Mouse (Mus musculus) liver, embryonic 13.5 days (tissue): ENCODE results near the gene Gm3646. TPM values are rescaled to one million over a fixed set of nuclear protein-coding genes. Genes with fewer than 3 reads are reported as not detected.
A peak's percentile ranks its signal among the peaks of the same experiment; 100 is the strongest.

Source experiments
- ATAC-seq: fragments of 200-750 bp; cut with Nextera tagmentation; 2 replicates; pipeline ENCODE4 v1.8.0; 2017; ENCODE audit warnings: low read depth, mild to moderate bottlenecking, moderate number of reproducible peaks, moderate library complexity
- DNase-seq: peaks from one replicate; pipeline ENCODE4 v3.0.0; 2022
- H3K27ac ChIP-seq: fragments of 300-500 bp; sonication (generic); 2 replicates; pipeline ENCODE4 v1.5.1; 2015; ENCODE audit warnings: moderate library complexity, mild to moderate bottlenecking, inconsistent platforms
- H3K27me3 ChIP-seq: fragments of 300-500 bp; sonication (generic); 2 replicates; pipeline ENCODE4 v1.6.1; 2015; ENCODE audit warnings: mild to moderate bottlenecking, inconsistent platforms
- H3K36me3 ChIP-seq: fragments of 300-500 bp; sonication (generic); 2 replicates; pipeline ENCODE4 v1.6.1; 2015; ENCODE audit warnings: mild to moderate bottlenecking, inconsistent platforms
- H3K4me1 ChIP-seq: fragments of 300-500 bp; sonication (generic); replicated peaks from 2 replicates; pipeline ENCODE4 v1.6.1; 2015; ENCODE audit warnings: inconsistent platforms
- H3K4me2 ChIP-seq: fragments of 300-500 bp; sonication (generic); 2 replicates; pipeline ENCODE4 v1.6.1; 2015; ENCODE audit warnings: inconsistent platforms, mild to moderate bottlenecking, moderate library complexity
- H3K4me3 ChIP-seq: fragments of 300-500 bp; sonication (generic); replicated peaks from 2 replicates; pipeline ENCODE4 v1.5.1; 2015; ENCODE audit warnings: mild to moderate bottlenecking, inconsistent platforms
- H3K9ac ChIP-seq: fragments of 300-500 bp; sonication (generic); 2 replicates; pipeline ENCODE4 v1.6.1; 2015; ENCODE audit warnings: mild to moderate bottlenecking, inconsistent platforms
- H3K9me3 ChIP-seq: fragments of 300-500 bp; sonication (generic); replicated peaks from 2 replicates; pipeline ENCODE4 v1.6.1; 2016; ENCODE audit warnings: inconsistent platforms
- WGBS: fragments of 180-500 bp; shearing (Covaris S2); methylation state at CpG from one replicate; pipeline ENCODE4 v1.1.7; 2015; ENCODE audit not compliant: insufficient replicate concordance; 5-methylcytosine and 5-hydroxymethylcytosine counted together
- polyA plus RNA-seq: library from polyadenylated mRNA; unstranded; fragments of >200 nt; fragmentation: Nextera tagmentation; extraction: Ambion mirVana; gene quantifications from 2 replicates; pipeline ENCODE4 v1.2.1, GENCODE M21; 2015

The Gm3646 gene
- not detected in 2 replicates for polyA plus RNA-seq

GRCm38 (mm10) chr1:39805243-39805979 is at the start of gene Gm3646:
Gene Gm3646, minus strand, starts transcription at chr1:39805332.
- Histone ChIP-seq H3K27ac (no peak within 1 kb of the TSS), H3K4me2 (no peak within 1 kb of the TSS), H3K4me1 (no peaks in the 10 kb centered on the region), H3K36me3 (no peaks in the 10 kb centered on the region), H3K27me3 (no peaks in the 10 kb centered on the region), H3K9ac (no peak within 1 kb of the TSS), H3K4me3 (no peak within 1 kb of the TSS), H3K9me3 (no peaks in the 10 kb centered on the region)
- no peak for ATAC-seq
- no peak for DNase-seq
- WGBS = 71% methylated on average over 4 of the region's 4 CpGs

DNA sequence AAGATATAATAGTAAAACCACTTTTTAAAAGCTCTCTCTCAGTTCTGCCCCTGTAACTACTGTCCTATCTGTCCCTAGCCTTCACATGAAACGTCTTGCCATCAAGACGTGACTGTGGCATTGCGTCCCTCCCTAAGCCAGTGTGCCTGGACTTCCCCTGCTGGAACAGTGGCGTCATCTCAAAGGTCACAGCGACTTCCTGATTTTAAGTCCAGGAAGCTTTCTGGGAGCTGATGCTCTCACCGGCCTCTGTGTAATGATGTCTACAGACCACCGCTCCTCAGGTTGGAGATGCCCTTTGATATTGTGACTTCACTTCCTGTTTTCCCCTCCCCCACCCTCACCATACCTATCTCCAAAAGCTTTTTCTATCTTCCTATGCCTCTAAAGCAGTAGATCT is 41.9 kb upstream of the Gm3646 start:
- no peak overlapping the region for H3K9ac ChIP-seq
- no peak overlapping the region for H3K4me2 ChIP-seq
- peaks cover 22% of the 10 kb centered on the region for H3K4me1 ChIP-seq
- no peak for DNase-seq
- H3K9me3 ChIP-seq = no peaks in the 10 kb centered on the region
- no peak overlapping the region for H3K27ac ChIP-seq
- ATAC-seq = no peak
- no peaks in the 10 kb centered on the region for H3K27me3 ChIP-seq
- H3K36me3 ChIP-seq = no peaks in the 10 kb centered on the region
- 19% methylated on average over 7 of the region's 7 CpGs for WGBS
- H3K4me3 ChIP-seq = no peak overlapping the region

GRCm38 (mm10) chr1:39846031-39846550 is 41.0 kb upstream of the Gm3646 start:
- no peak overlapping the region for H3K27ac ChIP-seq
- ATAC-seq (no peak), DNase-seq (no peak)
- no peaks in the 10 kb centered on the region for H3K27me3 ChIP-seq
- H3K9ac ChIP-seq = no peak overlapping the region
- no peaks in the 10 kb centered on the region for H3K9me3 ChIP-seq
- H3K4me1 ChIP-seq = peaks cover 31% of the 10 kb centered on the region
- H3K36me3 ChIP-seq = no peaks in the 10 kb centered on the region
- WGBS = 57% methylated on average over 4 of the region's 4 CpGs
- H3K4me2 ChIP-seq = no peak overlapping the region
- no peak overlapping the region for H3K4me3 ChIP-seq

DNA sequence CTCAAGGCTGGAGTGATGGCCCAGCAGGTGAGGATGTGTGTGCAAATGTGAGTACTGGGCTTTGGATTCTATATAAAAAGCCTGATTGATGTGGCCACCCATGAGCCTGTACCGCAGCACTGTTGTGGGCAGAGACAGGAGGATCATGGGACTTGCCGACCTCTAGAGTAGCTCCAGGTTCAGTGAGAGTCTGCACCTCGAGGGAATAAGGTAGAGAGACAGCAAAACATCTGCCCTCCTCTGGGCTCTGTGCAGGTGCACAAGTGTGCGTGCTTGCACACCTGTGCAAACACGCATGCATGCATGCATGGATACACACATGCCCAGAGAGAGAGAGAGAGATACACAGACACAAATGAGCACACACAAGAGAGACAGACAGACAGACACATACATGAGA is 38.2 kb upstream of the Gm3646 start:
- H3K4me2 ChIP-seq = no peak overlapping the region
- DNase-seq (no peak), ATAC-seq (no peak)
- H3K27me3 ChIP-seq = no peaks in the 10 kb centered on the region
- WGBS = 68% methylated on average over 5 of the region's 5 CpGs
- H3K4me3 ChIP-seq = no peak overlapping the region
- H3K9me3 ChIP-seq = no peaks in the 10 kb centered on the region
- H3K36me3 ChIP-seq = no peaks in the 10 kb centered on the region
- H3K9ac ChIP-seq = no peak overlapping the region
- H3K4me1 ChIP-seq = peaks cover 56% of the 10 kb centered on the region
- no peak overlapping the region for H3K27ac ChIP-seq

DNA sequence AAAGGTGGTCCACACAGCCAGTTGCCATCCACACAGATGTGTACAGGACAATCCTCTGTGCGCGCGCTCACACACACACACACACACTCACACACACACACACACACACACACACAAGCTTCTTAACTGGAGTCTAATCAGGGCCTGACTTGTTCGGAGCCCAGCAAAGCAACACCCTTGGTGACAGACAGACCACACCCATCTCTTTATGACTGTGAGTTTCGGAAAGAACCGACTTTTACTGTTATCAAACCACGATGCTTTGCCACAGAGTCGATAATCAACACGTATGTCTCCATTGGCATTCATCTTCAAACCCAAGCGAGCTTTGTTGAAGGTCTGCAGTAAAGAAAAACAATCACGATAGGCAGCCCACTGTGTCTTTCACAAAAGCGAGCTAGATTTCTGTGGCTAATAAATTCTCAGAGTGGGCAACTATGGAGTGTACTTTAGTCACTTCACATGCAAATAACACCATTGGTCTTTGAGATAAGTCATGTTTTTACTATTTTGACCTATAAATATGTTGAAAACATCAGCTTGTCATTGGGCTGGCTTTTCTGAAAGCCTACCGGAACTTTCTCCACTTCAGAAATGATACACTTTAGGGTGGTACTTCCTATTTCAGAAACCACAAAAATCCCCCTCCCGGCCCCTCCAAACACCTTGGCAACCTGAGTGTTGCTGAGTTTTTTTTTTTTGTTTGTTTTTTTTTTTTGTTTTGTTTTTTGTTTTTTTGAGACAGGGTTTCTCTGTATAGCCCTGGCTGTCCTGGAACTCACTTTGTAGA is 37.3 kb upstream of the Gm3646 start:
- no peak overlapping the region for H3K27ac ChIP-seq
- H3K9ac ChIP-seq = no peak overlapping the region
- 26% methylated on average over 14 of the region's 14 CpGs for WGBS
- no peaks in the 10 kb centered on the region for H3K27me3 ChIP-seq
- peak overlapping the region; percentile 25; the same call in 1 of the 2 replicates for H3K4me2 ChIP-seq
- DNase-seq (no peak), ATAC-seq (peak; percentile 76)
- no peak overlapping the region for H3K4me3 ChIP-seq
- no peaks in the 10 kb centered on the region for H3K9me3 ChIP-seq
- peaks cover 56% of the 10 kb centered on the region for H3K4me1 ChIP-seq
- no peaks in the 10 kb centered on the region for H3K36me3 ChIP-seq

- Histone ChIP-seq H3K27ac (no peak overlapping the region), H3K4me2 (no peak overlapping the region), H3K27me3 (no peaks in the 10 kb centered on the region), H3K36me3 (no peaks in the 10 kb centered on the region), H3K9ac (no peak overlapping the region), H3K9me3 (no peaks in the 10 kb centered on the region), H3K4me1 (peaks cover 49% of the 10 kb centered on the region), H3K4me3 (no peak overlapping the region)
- DNase-seq (no peak), ATAC-seq (no peak)
- 32% methylated on average over 4 of the region's 4 CpGs for WGBS
Observed at GRCm38 (mm10) chr1:39840856-39841255, 35.7 kb upstream of the Gm3646 start.

GRCm38 (mm10) chr1:39839838-39840237 is 34.7 kb upstream of the Gm3646 start:
- H3K27me3 ChIP-seq = no peaks in the 10 kb centered on the region
- no peak overlapping the region for H3K9ac ChIP-seq
- ATAC-seq (peak; percentile 29; the same call in 1 of the 2 replicates), DNase-seq (no peak)
- WGBS = 45% methylated on average over 8 of the region's 8 CpGs
- no peak overlapping the region for H3K4me3 ChIP-seq
- peak overlapping the region; percentile 10; the same call in 1 of the 2 replicates for H3K4me2 ChIP-seq
- H3K36me3 ChIP-seq = no peaks in the 10 kb centered on the region
- H3K27ac ChIP-seq = no peak overlapping the region
- H3K9me3 ChIP-seq = no peaks in the 10 kb centered on the region
- peaks cover 49% of the 10 kb centered on the region for H3K4me1 ChIP-seq

- 0 out of 2 replicates have a peak, but pooled peaks have one; percentile 13 for ATAC-seq
- Histone ChIP-seq H3K4me2 (peak overlapping the region; percentile 10; the same call in 1 of the 2 replicates), H3K27me3 (no peaks in the 10 kb centered on the region), H3K4me3 (no peak overlapping the region), H3K36me3 (no peaks in the 10 kb centered on the region), H3K27ac (no peak overlapping the region), H3K4me1 (peaks cover 49% of the 10 kb centered on the region), H3K9me3 (no peaks in the 10 kb centered on the region), H3K9ac (no peak overlapping the region)
- no peak for DNase-seq
- WGBS = 35% methylated on average over 10 of the region's 10 CpGs
Observed at GRCm38 (mm10) chr1:39839217-39839616, 34.1 kb upstream of the Gm3646 start.

DNA sequence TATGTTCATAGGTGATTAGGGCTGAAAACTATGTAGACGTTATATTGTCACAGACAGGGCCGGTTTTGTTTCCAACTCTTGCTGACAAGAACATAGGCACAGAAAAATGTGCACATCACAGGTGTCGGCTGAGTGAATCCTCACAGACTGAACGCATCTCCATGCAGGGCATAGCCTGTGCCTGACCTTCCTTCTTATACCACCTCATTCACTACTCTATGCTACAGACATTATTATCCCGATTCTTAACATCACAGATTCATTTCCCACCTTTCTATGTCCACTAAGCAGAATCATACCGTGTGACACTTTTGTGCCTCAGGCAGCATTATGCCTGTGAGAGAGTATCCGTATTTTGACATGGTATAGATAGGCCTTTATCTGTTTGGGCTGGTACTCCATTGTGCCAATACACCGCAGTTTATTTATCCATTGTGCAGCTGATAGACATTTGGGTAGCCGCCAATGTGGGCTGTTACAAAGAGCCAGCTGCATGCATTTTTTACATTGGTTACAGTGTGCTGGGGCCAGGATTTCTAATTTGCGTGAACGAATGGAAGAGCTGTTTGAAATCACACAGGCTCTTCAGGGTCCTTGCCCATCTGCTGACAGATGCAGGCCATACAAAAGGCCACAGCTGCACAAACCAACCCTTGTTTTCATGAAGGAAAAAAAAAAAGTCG is 33.5 kb upstream of the Gm3646 start:
- 52% methylated on average over 12 of the region's 12 CpGs for WGBS
- DNase-seq = no peak
- no peaks in the 10 kb centered on the region for H3K9me3 ChIP-seq
- ATAC-seq = no peak
- H3K4me1 ChIP-seq = peaks cover 49% of the 10 kb centered on the region
- no peak overlapping the region for H3K27ac ChIP-seq
- H3K4me3 ChIP-seq = no peak overlapping the region
- no peak overlapping the region for H3K9ac ChIP-seq
- no peaks in the 10 kb centered on the region for H3K27me3 ChIP-seq
- H3K4me2 ChIP-seq = no peak overlapping the region
- no peaks in the 10 kb centered on the region for H3K36me3 ChIP-seq

GRCm38 (mm10) chr1:39831594-39832039 is 26.5 kb upstream of the Gm3646 start:
- WGBS = 63% methylated on average over 4 of the region's 4 CpGs
- Histone ChIP-seq H3K4me2 (no peak overlapping the region), H3K9ac (no peak overlapping the region), H3K4me1 (no peaks in the 10 kb centered on the region), H3K27ac (no peak overlapping the region), H3K9me3 (no peaks in the 10 kb centered on the region), H3K27me3 (no peaks in the 10 kb centered on the region), H3K4me3 (no peak overlapping the region), H3K36me3 (no peaks in the 10 kb centered on the region)
- ATAC-seq (no peak), DNase-seq (no peak)
